Mouse (Mus musculus) lung, postnatal 4 days (tissue): ENCODE measurements around the gene Rere.

Experiments
- DNase-seq, 2 experiments: peaks; one replicate each; pipeline ENCODE4 v3.0.0; 2021

Gene Rere

GRCm38 (mm10) chr4:150624214-150624823 lies 342.9 kb downstream of the Rere start:
- no peak for DNase-seq

- DNase-seq, result no peak
These were observed 343.5 kb downstream of the Rere start for GRCm38 (mm10) chr4:150624933-150625332.

- DNase-seq, result peak; percentile 60 to 82
These were observed 344.0 kb downstream of the Rere start for GRCm38 (mm10) chr4:150625425-150625824.

DNA sequence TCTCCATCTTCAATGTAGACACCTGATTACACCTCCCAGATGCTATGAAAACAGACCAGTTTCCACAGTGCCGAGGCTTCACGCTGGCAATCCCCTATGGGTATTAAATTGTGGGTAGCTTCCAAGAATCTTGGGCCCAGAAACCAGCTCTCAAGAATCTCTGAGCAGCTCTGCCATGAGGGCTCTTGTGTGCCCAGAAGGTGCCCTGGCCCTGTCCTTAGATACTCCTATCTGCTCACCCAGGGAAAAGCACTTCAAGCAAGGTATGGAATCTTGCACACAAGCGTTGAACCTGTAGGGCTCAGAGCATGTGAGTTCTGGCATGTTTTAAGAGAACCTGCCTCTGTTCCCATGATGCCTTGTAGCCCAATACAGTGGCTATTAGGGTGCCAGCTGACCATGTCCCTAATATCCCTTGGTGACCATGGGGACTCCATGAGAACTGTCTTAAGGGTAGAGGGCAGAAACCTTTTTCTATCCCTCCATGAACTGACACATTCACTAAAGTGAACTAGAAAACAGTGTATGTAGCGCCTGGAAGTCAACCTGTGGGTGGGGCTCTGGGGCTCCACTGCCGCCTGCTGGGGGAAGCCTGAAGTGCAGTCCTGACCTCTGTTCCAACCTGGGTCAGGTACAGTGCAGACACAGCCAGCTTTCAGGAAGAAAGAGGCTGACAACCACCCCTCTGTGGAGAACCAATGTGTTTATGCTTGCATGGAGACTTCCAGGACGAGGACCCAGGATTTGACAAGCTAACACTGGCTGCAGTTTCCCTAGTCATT lies 344.7 kb downstream of the Rere start:
- DNase-seq, result peak; percentile 65 to 82

DNA sequence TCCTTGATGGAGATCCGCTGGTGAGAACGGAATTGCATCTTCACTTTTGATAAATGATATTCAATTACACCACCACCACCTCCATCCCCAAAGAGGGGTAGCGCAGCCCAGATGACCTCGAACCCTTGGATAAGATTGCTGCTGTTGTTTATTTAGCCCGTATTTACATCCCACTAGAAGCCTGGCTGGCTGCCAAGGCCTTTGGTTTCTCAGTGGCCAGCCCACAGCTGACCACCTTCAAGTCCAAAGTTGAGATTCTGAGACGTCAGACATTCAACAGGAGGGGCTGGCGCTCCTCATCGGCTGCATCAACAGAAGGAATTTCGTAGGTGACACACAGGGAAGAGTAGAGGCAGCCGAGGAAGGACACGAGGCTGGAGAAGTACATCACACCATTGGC lies 347.8 kb downstream of the Rere start:
- DNase-seq, result no peak

- DNase-seq, result no peak
These were observed 354.1 kb downstream of the Rere start for GRCm38 (mm10) chr4:150635568-150635967.

DNA sequence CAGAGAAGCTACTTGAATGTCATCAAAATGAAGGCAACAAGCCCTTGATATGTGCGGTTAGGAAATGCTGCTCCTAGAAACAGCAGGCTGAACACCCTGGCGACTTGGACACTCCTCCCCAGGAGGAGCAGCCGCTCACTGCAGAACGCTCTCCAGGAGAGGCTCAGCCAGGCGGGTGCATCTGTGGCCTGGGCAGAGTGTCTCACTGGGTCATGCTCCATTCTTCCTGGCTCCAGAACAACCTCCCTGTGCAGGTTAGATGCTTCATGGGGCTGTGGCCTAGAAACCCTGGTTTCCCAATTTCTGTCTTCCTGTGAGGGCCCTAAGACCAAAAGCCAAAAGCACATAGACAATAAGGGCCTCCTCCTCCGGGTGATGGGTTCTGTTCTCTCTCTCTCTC lies 355.2 kb downstream of the Rere start:
- DNase-seq, result no peak

GRCm38 (mm10) chr4:150644299-150644698 lies 362.9 kb downstream of the Rere start:
- DNase-seq, result no peak

DNA sequence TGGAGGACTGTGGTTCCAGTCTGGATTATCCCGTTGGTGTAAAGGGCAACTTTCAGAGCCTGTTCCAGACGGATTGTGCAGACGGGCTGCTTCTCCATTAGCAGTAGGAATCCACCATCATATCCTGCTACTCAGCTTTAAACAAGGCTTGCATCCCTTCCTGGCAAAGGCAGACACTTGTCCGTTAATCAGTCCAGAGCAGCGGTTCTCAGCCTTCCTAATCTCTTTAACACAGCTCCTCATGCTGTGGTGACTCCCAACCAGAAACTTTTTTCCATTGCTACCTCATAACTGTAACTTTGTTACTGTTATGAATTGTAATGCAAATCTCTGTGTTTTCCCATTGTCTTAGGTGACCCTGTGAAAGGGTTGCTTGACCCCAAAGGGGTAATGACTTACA lies 367.9 kb downstream of the Rere start:
- no peak for DNase-seq

- DNase-seq, result no peak
These were observed 370.2 kb downstream of the Rere start, which contains the start of gene Slc45a1 for GRCm38 (mm10) chr4:150651390-150652277. Slc45a1 (minus strand) TSS chr4:150652174.

- no peak for DNase-seq
These were observed 371.7 kb downstream of the Rere start for GRCm38 (mm10) chr4:150653072-150653599.

- peak; percentile 90 for DNase-seq
These were observed 374.5 kb downstream of the Rere start for GRCm38 (mm10) chr4:150655989-150656388.

DNA sequence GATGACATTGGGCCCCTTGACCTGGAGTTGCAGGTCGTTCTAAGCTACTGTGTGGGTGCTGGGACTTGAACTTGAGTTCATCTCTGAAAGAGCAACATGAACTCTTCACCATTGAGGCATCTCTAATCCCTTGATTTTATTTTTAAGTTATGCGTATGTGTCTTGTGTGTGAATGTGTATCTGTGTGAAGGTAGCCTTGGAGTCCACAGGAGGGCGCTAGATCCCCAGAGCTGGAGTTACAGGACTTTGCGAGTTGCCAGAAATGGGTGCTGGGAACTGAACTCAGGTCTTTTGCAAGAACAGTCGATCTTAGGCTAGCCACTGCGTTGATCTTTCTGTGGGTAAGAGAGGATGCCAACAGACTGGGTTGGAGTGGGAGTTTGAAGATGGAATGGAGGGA lies 375.1 kb downstream of the Rere start:
- DNase-seq, result peak in 1 of 2 experiments; percentile 30

- peak in 1 of 2 experiments; percentile 31 for DNase-seq
These were observed 378.6 kb downstream of the Rere start for GRCm38 (mm10) chr4:150659926-150660610.

GRCm38 (mm10) chr4:150661886-150662285 lies 380.4 kb downstream of the Rere start:
- DNase-seq, result no peak

- peak in 1 of 2 experiments; percentile 57 for DNase-seq
These were observed 381.7 kb downstream of the Rere start for GRCm38 (mm10) chr4:150663192-150663591.

- peak in 1 of 2 experiments; percentile 27 for DNase-seq
These were observed 383.3 kb downstream of the Rere start for GRCm38 (mm10) chr4:150664726-150665125.

DNA sequence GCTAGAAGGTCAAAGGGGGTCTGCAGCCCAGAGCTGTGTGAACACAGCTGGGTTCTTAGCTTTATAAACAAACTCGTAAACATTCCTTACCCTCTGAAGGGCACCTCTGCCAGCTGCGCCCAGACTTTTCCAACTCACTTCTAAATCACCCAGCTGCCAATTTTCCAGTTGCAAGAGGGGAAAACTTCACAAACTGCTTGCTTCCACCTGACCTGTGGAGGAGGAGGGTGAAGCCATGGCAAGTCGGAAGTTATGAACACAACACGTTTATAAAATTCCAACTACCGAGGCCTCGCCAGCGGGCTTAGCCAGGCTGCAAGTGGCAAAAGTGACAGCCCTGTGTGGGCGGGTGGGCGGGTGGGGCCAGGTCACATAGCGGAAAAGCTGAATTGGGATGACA lies 384.4 kb downstream of the Rere start:
- no peak for DNase-seq
